Mouse (Mus musculus): Measurements from ENCODE around the gene Nolc1.

- no peak for TF ChIP-seq GATA1 (IDR thresholded peaks at IDR 0.05; ENCODE audit: low read length)
- no peak for TF ChIP-seq TAL1 (IDR thresholded peaks at IDR 0.05; ENCODE audit: low read length)
These were observed 16.0 kb downstream of the Nolc1 start for GRCm38 (mm10) chr19:46091641-46092040.

Data from erythroblast, embryonic 14.5 days (primary cell).